Mouse (Mus musculus): Measurements from ENCODE around the gene Edil3. TPM values are rescaled to one million over a fixed set of nuclear protein-coding genes. Genes with fewer than 3 reads are reported as not detected.

Gene Edil3
- polyA plus RNA-seq, 1 experiment from 2014 or later: 46.1 TPM

GRCm38 (mm10) chr13:89324282-89324681 lies 503.0 kb downstream of the Edil3 start:
- Histone ChIP-seq H3K9me3 (no peaks in the 10 kb centered on the region), H3K4me3 (no peak overlapping the region), H3K36me3 (replicated peaks) (no peaks in the 10 kb centered on the region), H3K4me2 (no peak overlapping the region), H3K27ac (no peak overlapping the region), H3K27me3 (replicated peaks) (no peaks in the 10 kb centered on the region), H3K4me1 (no peaks in the 10 kb centered on the region), H3K9ac (no peak overlapping the region)
- ATAC-seq (replicated peaks): no peak
- 87% methylated on average over 2 of the region's 2 CpGs for WGBS

- Histone ChIP-seq H3K27ac (no peak overlapping the region), H3K4me2 (no peak overlapping the region), H3K4me3 (no peak overlapping the region), H3K9ac (no peak overlapping the region), H3K4me1 (no peaks in the 10 kb centered on the region), H3K36me3 (replicated peaks) (no peaks in the 10 kb centered on the region), H3K27me3 (replicated peaks) (no peaks in the 10 kb centered on the region), H3K9me3 (no peaks in the 10 kb centered on the region)
- ATAC-seq (replicated peaks): no peak
- WGBS: 56% methylated on average over 1 of the region's 1 CpGs
These were observed 513.2 kb downstream of the Edil3 start for GRCm38 (mm10) chr13:89334494-89334893.

- H3K27me3 ChIP-seq (replicated peaks): no peaks in the 10 kb centered on the region
- no peaks in the 10 kb centered on the region for H3K36me3 ChIP-seq (replicated peaks)
- H3K4me3 ChIP-seq: no peak overlapping the region
- 59% methylated on average over 7 of the region's 7 CpGs for WGBS
- H3K4me1 ChIP-seq: no peaks in the 10 kb centered on the region
- H3K4me2 ChIP-seq: no peak overlapping the region
- H3K9me3 ChIP-seq: no peaks in the 10 kb centered on the region
- ATAC-seq (replicated peaks): peak; percentile 60
- H3K9ac ChIP-seq: no peak overlapping the region
- no peak overlapping the region for H3K27ac ChIP-seq
These were observed 514.8 kb downstream of the Edil3 start for GRCm38 (mm10) chr13:89335908-89336579.

GRCm38 (mm10) chr13:89339055-89339454 lies 517.8 kb downstream of the Edil3 start:
- Histone ChIP-seq H3K4me3 (no peak overlapping the region), H3K4me1 (no peaks in the 10 kb centered on the region), H3K9me3 (no peaks in the 10 kb centered on the region), H3K27me3 (replicated peaks) (no peaks in the 10 kb centered on the region), H3K36me3 (replicated peaks) (no peaks in the 10 kb centered on the region), H3K27ac (no peak overlapping the region), H3K9ac (no peak overlapping the region), H3K4me2 (no peak overlapping the region)
- 48% methylated on average over 4 of the region's 4 CpGs for WGBS
- ATAC-seq (replicated peaks): peak; percentile 82; the same call in 1 of the 2 replicates

GRCm38 (mm10) chr13:89339776-89340175 lies 518.5 kb downstream of the Edil3 start:
- Histone ChIP-seq H3K36me3 (replicated peaks) (no peaks in the 10 kb centered on the region), H3K27ac (no peak overlapping the region), H3K9me3 (no peaks in the 10 kb centered on the region), H3K4me1 (no peaks in the 10 kb centered on the region), H3K27me3 (replicated peaks) (no peaks in the 10 kb centered on the region), H3K4me3 (no peak overlapping the region), H3K9ac (no peak overlapping the region), H3K4me2 (no peak overlapping the region)
- WGBS: 75% methylated on average over 3 of the region's 3 CpGs
- ATAC-seq (replicated peaks): no peak

GRCm38 (mm10) chr13:89355234-89355633 lies 534.0 kb downstream of the Edil3 start:
- no peaks in the 10 kb centered on the region for H3K9me3 ChIP-seq
- peaks cover 3% of the 10 kb centered on the region; the same call in 1 of the 2 replicates for H3K4me1 ChIP-seq
- peak; percentile 58; the same call in 1 of the 2 replicates for ATAC-seq (replicated peaks)
- no peak overlapping the region for H3K9ac ChIP-seq
- no peak overlapping the region for H3K4me3 ChIP-seq
- no peaks in the 10 kb centered on the region for H3K36me3 ChIP-seq (replicated peaks)
- no peak overlapping the region for H3K27ac ChIP-seq
- 26% methylated on average over 3 of the region's 3 CpGs for WGBS
- H3K27me3 ChIP-seq (replicated peaks): no peaks in the 10 kb centered on the region
- no peak overlapping the region for H3K4me2 ChIP-seq

- no peak for ATAC-seq (replicated peaks)
- no peaks in the 10 kb centered on the region for H3K9me3 ChIP-seq
- H3K27ac ChIP-seq: no peak overlapping the region
- no peak overlapping the region for H3K4me2 ChIP-seq
- no peak overlapping the region for H3K4me3 ChIP-seq
- H3K27me3 ChIP-seq (replicated peaks): no peaks in the 10 kb centered on the region
- no peaks in the 10 kb centered on the region for H3K36me3 ChIP-seq (replicated peaks)
- H3K4me1 ChIP-seq: peaks cover 3% of the 10 kb centered on the region; the same call in 1 of the 2 replicates
- H3K9ac ChIP-seq: no peak overlapping the region
These were observed 537.1 kb downstream of the Edil3 start for GRCm38 (mm10) chr13:89358407-89358806.

GRCm38 (mm10) chr13:89362274-89362673 lies 541.0 kb downstream of the Edil3 start:
- WGBS: 76% methylated on average over 4 of the region's 4 CpGs
- Histone ChIP-seq H3K4me3 (no peak overlapping the region), H3K9me3 (no peaks in the 10 kb centered on the region), H3K4me2 (no peak overlapping the region), H3K36me3 (replicated peaks) (no peaks in the 10 kb centered on the region), H3K9ac (no peak overlapping the region), H3K27ac (no peak overlapping the region), H3K4me1 (no peaks in the 10 kb centered on the region), H3K27me3 (replicated peaks) (no peaks in the 10 kb centered on the region)
- ATAC-seq (replicated peaks): no peak

GRCm38 (mm10) chr13:89371253-89371652 lies 550.0 kb downstream of the Edil3 start:
- Histone ChIP-seq H3K27me3 (replicated peaks) (no peaks in the 10 kb centered on the region), H3K36me3 (replicated peaks) (no peaks in the 10 kb centered on the region), H3K9me3 (no peaks in the 10 kb centered on the region), H3K4me1 (0 out of 2 replicates have a peak, but pooled peaks cover 2% of the 10 kb centered on the region), H3K4me2 (no peak overlapping the region), H3K9ac (no peak overlapping the region), H3K27ac (no peak overlapping the region), H3K4me3 (no peak overlapping the region)
- ATAC-seq (replicated peaks): no peak

- Histone ChIP-seq H3K4me1 (0 out of 2 replicates have a peak, but pooled peaks cover 2% of the 10 kb centered on the region), H3K4me2 (no peak overlapping the region), H3K36me3 (replicated peaks) (no peaks in the 10 kb centered on the region), H3K27me3 (replicated peaks) (no peaks in the 10 kb centered on the region), H3K9me3 (no peaks in the 10 kb centered on the region), H3K9ac (no peak overlapping the region), H3K27ac (no peak overlapping the region), H3K4me3 (no peak overlapping the region)
- ATAC-seq (replicated peaks): no peak
- WGBS: 55% methylated on average over 5 of the region's 5 CpGs
These were observed 550.5 kb downstream of the Edil3 start for GRCm38 (mm10) chr13:89371656-89372240.

All from midbrain, embryonic 15.5 days (tissue).